Mouse (Mus musculus) skeletal muscle tissue, postnatal 0 days (tissue): ENCODE results near the gene Grid2ip. TPM values are rescaled to one million over a fixed set of nuclear protein-coding genes. Genes with fewer than 3 reads are reported as not detected.

Experiments used
- polyA plus RNA-seq: library from polyadenylated mRNA; unstranded; fragments of >200 nt; fragmentation: Nextera tagmentation; extraction: Ambion mirVana; gene quantifications from 2 replicates; pipeline ENCODE4 v1.2.1, GENCODE M21; 2015

Gene Grid2ip
- not detected in 2 replicates for polyA plus RNA-seq

GRCm38 (mm10) chr5:143356686-143357388 is at the start of gene Grid2ip:
Gene Grid2ip, plus strand, starts transcription at chr5:143357338.

GRCm38 (mm10) chr5:143314730-143315513 is 42.2 kb upstream of the Grid2ip start, which contains the start of gene E130309D02Rik:
Gene E130309D02Rik, minus strand, starts transcription at chr5:143315360.

GRCm38 (mm10) chr5:143328690-143329495 is 28.2 kb upstream of the Grid2ip start, which contains the start of gene Zdhhc4:
Gene Zdhhc4, minus strand, starts transcription at chr5:143329256.

GRCm38 (mm10) chr5:143403221-143404147 is 46.3 kb downstream of the Grid2ip start, which contains the start of gene Kdelr2:
Gene Kdelr2, plus strand, starts transcription at chr5:143403838.

Other genes with a start within 250 kb of the Grid2ip start
- 17.7 and 18.1 TPM in 2 replicates for gene Rnf216, start 244.3 kb upstream of the Grid2ip start, polyA plus RNA-seq
- gene Olfr718-ps1, start 209.8 kb upstream of the Grid2ip start, polyA plus RNA-seq = not detected in 2 replicates
- gene Rbak, start 176.6 kb upstream of the Grid2ip start, polyA plus RNA-seq = 4.3 and 4.8 TPM in 2 replicates
- gene Spdye4b, start 176.3 kb upstream of the Grid2ip start, polyA plus RNA-seq = not detected in 2 replicates
- gene Spdye4a, start 130.4 kb upstream of the Grid2ip start, polyA plus RNA-seq = not detected in 2 replicates
- gene Zfp12, start 122.2 kb upstream of the Grid2ip start, polyA plus RNA-seq = 4.8 and 5.7 TPM in 2 replicates
- gene Zfp316, start 87.3 kb upstream of the Grid2ip start, polyA plus RNA-seq = 1.4 TPM in 2 replicates
- gene Zfp853, start 63.7 kb upstream of the Grid2ip start, polyA plus RNA-seq = not detected in 2 replicates
- 11.5 and 12.3 TPM in 2 replicates for gene E130309D02Rik, start 42.0 kb upstream of the Grid2ip start, polyA plus RNA-seq
- gene Zdhhc4, start 28.1 kb upstream of the Grid2ip start, polyA plus RNA-seq = 62.4 and 63.2 TPM in 2 replicates
- gene Kdelr2, start 46.5 kb downstream of the Grid2ip start, polyA plus RNA-seq = 169 and 210 TPM in 2 replicates
- 4.5 and 5.3 TPM in 2 replicates for gene Daglb, start 107.2 kb downstream of the Grid2ip start, polyA plus RNA-seq
- 232 and 259 TPM in 2 replicates for gene Rac1, start 170.7 kb downstream of the Grid2ip start, polyA plus RNA-seq